Mouse (Mus musculus): Measurements from ENCODE around the gene Srxn1. TPM values are rescaled to one million over a fixed set of nuclear protein-coding genes. Genes with fewer than 3 reads are reported as not detected.

Gene Srxn1
- total RNA-seq, 2 experiments from 2014 or later: 547 to 673 TPM

DNA sequence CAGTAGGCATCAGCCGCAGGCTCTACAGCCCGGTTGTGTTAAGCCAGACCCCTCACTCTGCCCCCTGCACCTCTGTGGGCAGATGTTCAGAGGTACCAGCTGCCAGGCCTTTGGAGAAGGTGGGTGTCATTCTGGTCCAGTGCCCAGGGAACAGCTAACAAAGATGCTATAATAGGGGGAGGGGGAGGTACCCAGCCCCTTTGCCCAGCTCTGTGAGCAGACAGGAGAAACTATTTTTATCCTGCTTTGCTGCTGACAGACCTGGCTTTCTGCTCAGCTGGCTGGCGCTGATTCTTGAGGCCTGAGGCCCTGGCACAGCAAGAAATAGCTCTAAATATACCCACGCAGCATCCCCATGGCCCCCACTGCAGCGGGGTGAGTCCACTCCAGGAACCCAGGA lies 18.2 kb upstream of the Srxn1 start:
- no peak for DNase-seq (ENCODE audit: low spot score in 2 of 2)

DNA sequence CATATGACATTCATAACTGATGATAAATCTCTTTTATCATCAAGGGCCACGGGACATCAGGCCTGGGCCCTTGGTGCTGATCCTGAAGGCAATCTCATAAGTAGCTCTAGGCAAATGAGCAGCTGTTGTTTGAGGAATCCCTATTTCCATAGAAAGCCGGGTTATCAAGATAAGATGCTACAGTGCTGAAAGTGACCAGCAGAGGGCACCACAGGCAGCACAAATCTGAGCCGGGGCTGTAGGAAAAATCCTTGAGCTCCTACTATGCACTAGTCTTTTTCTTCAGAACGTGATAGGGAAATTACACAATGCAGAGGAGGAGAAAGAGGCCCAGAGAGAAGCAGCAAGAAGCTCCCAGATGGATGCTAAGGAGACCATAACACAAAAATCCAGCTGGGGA lies 16.2 kb upstream of the Srxn1 start:
- DNase-seq (ENCODE audit: low spot score in 2 of 2): peak; percentile 68 to 70

DNA sequence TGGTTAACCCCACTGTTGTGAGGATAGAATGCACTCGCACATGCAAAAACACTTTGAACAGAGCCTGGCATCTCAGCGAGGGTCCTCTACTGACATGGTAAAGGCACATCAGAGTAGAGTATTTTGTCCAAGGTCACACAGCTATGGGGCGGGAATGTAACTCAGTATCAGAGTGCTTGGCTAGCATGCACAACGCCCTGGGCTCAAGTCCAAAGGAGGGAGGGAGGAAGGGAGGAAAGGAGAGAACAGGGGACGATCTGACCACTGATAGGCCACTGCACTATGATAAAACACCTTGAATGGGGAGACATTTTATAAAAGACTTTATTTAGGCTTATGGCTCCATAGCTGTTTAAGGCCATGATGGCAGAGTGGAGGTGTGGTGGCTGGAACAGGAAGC lies 15.7 kb upstream of the Srxn1 start:
- DNase-seq (ENCODE audit: low spot score in 2 of 2): no peak

DNA sequence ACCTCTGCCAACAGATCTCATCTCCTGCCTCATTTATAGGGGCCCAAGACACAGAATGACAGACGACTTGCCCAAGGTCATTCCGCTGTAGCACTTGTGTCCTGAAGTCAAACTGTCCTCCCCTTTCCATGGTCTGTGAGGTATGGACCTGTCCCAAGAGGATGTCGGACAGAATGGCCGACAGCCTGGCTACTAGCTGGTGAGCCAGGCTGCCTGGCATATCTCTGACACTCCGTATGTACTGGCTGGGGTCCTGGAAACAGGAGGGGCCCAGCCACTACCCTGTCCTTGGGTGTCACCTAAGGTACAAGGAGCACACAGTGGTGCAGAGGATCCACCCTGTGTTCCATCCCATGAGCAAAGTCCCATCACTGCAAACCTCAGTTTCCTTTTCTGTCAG lies 14.8 kb upstream of the Srxn1 start:
- no peak for DNase-seq (ENCODE audit: low spot score in 2 of 2)

DNA sequence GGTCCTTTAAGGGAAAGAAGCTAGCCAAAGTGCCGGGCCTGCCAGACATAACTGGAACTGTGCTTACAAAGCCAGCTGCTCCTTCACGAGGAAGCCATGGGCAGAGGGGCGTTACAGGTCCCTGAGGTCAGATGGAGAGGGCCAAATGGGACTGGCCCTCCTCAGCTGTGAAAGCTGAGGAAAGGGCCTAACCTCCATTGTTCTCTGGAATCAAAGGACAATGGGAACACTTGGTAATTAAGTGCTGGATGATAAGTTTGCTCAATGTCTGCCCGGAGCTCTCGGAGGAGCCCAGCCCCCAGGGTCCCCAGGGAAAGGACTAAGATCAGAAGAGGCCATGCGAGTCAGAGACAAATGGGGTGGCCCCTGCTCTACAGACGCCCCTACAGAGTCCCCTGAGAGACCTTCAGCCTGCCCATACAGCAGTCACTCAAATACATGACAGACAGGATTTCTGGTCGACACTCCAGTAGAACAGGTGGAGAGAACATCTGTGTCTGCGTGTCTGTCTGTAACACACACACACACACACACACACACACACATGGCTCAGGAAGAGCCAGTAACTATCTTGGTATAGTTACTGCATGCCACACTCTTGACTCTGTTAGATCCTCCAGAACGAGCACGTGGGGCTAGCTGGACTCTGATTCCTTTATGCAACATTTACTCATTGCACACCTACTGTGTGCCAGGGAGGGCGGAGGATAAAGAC lies 13.8 kb upstream of the Srxn1 start:
- DNase-seq (ENCODE audit: low spot score in 2 of 2): no peak

DNA sequence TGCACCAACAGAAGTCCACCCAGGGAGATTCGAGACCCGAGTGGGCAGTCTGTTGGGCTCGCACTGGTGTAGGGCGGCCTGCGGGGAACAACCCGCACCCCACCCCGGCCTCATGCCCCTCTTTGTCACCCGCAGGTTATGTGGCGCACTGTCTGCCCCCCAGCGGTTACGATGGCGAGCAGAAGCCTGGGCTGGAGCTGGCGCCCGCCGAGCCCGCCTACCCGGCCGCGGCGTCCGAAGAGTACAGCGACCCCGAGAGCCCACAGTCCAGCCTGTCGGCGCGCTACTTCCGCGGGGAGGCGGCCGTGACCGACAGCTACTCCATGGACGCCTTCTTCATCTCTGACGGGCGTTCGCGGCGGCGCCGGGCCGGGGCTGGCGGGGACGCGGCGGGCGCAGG lies 12.4 kb upstream of the Srxn1 start:
- no peak for DNase-seq (ENCODE audit: low spot score in 2 of 2)

DNA sequence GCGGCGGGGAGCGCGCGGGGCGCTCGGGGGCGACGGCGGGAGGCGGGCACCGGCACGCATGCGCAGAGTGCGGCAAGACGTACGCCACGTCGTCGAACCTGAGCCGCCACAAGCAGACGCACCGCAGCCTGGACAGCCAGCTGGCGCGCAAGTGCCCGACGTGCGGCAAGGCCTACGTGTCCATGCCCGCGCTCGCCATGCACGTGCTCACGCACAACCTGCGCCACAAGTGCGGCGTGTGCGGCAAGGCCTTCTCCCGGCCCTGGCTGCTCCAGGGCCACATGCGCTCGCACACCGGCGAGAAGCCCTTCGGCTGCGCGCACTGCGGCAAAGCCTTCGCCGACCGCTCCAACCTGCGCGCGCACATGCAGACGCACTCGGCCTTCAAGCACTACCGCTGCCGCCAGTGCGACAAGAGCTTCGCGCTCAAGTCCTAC lies 11.9 kb upstream of the Srxn1 start:
- DNase-seq (ENCODE audit: low spot score in 2 of 2): peak; percentile 39 to 53

DNA sequence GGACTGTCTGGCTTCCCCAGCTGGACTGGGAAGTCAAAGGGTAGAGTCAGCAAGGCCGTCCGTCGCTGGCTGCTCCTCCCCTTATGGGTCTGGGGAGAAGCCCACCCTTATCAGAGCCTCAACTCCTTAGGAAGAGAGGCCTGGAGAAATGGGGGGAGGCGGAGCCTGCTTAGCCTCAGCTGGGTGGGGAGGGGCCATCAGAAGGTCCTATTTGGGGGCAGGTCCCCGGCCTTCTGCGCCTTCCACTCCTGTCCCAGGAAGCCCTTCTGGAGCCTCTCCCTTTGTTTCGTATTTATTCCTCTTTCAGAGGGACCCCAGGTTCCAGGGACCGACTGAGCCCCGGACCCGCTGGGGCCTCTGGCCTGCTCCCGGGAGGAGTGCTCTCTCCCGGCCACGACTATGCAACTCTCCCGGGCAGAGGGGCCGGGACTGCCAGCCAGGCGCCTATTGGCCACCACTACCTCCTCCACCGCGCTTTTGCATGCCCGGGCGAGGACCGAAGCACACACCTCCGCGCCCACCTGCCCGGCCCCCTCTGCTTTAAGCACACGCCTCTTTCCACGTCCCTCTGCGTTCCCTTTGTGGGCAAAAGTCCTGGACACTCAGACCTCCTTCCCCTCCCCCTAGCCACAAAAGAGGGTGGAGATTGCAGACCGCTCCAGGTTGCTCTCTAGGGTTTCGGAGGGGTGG lies 10.3 kb upstream of the Srxn1 start:
- DNase-seq (ENCODE audit: low spot score in 2 of 2): no peak

DNA sequence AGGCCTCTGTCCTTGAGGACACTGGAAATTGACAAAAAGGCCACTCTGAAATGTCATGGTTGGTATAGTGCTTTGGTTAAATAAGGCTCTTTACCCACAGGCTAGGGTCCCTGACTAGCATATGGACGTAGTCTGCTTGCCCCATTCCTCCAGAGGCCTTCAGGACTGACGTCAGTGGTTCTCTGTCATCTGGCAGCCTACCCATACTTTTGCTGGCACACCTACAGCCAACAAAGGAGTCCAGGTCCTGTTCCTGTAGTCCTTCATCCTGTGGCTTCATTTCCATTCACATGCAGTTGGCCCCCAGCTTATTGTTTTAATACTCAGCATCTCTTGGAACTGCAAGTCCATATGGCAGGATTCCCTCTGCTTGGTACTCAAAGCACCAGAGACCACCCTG lies 8.4 kb upstream of the Srxn1 start:
- DNase-seq (ENCODE audit: low spot score in 2 of 2): no peak

DNA sequence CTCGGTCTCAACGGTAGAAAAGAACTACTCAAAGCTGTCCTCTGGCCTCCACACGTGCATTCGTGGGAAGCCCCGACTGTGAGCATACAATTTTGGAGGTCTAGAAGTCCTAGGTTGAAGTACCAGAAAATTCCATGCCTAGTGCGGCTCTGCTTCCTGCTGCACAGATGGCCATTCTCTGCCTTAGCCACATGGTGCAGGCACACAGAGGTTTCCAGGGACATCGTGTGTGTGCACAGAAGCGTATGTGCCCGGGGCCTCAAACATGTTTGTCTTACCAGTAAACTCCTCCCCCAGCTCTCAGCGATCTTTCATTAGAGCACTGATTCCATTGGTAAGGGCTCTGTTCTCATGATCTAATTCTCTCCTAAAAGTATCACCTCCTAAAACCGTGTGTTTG lies 7.4 kb upstream of the Srxn1 start:
- no peak for DNase-seq (ENCODE audit: low spot score in 2 of 2)

DNA sequence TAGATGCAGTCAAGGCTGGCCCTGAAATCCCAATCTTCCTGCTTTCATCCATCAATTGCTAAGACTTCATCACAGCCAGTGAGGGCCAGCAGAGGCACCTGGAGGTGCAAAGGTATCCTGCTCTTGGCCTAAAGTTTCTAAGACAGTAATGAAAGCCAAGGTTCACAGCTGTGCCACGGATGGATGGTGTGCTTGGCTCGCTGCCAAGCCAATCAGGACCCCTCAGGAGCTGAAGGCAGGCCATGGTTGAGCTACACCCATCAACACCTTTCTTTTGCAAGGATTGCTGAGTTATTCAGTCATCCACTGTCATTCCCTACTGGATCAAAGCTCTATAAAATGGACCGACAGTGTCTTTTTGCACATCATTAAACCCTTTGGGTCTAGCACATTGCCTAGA lies 5.8 kb upstream of the Srxn1 start:
- DNase-seq (ENCODE audit: low spot score in 2 of 2): no peak

DNA sequence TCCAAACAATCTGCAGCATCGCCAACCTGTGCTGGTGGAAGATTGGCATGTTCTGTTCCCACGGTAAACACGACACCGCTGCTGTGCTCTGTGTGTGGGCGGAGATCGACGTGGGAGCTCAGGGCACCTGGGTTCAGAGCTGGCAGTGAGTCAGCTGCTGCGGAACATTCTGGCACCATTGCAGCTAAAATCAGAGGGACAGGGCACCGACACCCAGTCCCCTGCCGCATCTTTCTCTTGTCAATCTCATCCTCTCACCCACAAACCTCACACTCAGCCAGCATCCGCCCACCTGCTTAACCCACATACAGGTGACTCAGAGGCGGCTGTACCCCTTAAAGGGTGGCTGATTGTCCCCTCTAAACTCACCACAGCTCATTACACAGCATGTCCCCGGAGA lies 3.6 kb upstream of the Srxn1 start:
- DNase-seq (ENCODE audit: low spot score in 2 of 2): no peak

DNA sequence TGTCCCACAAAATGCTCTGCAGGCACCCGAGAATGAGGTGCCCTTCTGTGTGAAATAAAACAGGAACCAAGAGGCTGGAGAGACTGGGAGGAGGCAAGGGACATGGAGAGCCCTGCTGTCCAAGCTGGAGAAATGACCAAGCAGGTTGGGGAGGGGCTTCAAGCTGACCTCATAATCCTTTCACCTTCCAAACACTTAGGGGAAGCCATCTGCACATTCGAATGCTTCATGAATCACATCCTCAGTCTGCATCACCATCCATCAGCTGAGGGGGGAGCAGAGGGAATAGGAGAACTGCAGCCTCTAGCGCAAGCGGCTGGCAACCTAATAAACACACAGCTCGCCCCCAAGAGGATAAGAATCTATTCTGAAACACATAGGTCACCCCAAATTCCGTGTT lies 2.9 kb upstream of the Srxn1 start:
- no peak for DNase-seq (ENCODE audit: low spot score in 2 of 2)

DNA sequence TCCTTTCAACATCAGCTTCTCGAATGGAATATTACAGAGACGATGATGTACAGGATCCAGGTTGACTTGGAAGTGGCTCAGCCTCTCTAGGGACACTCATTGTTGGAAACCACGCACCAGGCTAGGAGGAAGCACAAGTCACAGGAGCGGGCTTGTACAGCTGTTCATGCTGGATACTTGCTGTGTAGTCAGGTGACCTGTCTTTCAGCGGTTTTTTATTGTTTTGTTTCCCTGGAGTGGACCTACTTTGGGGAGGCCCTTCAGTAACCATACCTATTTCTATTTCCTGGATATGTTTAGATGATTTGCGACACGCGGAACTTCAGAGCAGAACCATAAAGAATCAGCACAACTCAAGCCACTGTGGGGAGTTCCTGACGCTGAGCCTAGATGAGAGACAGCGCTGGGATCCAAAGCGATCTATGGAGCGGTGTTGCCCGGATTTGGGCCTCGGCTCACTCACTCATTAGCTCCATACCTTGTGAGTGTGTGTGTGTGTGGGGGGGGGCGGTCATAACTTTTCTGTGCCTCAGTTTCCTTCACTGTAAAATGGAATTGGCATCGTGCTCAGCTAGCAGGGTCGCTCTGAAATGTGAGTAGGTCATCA lies 502 bp upstream of the Srxn1 start:
- no peak for DNase-seq (ENCODE audit: low spot score in 2 of 2)

DNA sequence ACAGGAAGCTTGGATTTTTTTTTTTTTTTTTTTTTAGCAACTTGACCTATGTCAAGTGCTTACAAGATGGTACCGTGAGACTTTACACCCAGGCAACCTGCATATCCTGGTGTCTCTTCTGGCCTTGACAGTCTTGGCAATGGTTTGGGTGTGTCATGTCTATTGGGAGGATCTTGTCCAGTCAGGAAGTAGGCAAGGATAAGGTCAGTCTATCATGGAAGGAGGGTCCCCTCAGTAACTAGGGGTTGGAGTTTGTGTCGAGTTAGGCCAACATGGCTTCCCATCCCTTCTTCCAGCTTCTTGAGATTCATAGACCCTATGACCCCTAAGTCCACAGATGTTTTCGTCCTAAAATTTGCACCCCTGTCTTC lies 894 bp downstream of the Srxn1 start:
- DNase-seq (ENCODE audit: low spot score in 2 of 2): no peak

DNA sequence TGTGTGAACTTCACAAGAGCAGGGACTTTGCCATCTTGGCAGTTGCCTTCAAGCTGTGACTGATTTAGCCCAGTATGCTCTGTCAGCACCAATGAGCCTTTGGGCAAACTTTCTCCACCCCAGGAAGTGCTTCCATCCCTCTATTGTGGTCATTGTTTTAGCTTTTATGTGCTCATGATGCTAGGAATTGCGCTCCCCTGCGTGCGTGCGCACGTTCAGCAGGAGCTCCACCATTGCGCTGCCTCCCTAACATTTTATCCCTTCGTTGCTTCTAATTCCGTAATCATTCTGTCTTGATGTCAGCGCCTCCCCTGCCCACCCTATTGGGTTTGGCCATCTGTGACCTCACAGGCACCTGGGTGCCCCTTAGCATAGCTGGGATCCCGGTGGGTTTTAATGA lies 1.3 kb downstream of the Srxn1 start:
- no peak for DNase-seq (ENCODE audit: low spot score in 2 of 2)

DNA sequence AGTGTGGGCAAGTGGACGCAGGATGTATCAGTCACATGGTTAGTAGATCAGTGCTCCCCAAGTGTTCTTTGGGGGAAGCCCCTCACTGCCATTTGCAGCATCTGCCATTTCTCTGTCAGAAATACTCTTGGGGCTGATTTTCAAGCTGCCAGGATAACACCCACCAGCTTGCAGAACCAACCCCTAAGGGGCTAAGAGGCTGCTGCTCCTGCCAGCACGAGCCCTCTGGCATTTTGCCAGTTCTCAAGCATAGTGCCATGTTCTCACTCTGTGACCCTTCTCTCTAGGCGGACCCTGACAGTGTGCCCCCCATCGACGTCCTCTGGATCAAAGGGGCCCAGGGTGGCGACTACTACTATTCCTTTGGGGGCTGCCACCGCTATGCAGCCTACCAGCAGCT lies 3.4 kb downstream of the Srxn1 start:
- DNase-seq (ENCODE audit: low spot score in 2 of 2): no peak

DNA sequence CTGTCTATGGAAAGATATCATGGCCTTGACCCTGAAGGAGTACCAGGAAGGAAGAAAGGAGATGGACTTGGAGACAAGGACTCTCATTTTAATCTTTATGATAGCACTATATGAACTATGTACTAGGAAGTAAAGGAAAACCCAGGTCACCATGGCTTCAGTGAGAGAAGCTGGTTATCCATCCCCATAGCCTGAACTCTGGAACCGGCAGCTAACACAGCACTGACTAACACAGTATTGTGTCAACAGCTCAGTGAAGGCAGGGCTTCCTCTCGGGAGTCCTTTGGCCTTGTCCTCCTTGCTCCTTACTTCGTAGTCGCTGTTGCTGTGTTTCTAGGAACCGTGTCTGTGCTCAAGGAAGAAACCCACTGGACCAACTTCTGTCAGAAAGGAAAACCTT lies 4.1 kb downstream of the Srxn1 start:
- no peak for DNase-seq (ENCODE audit: low spot score in 2 of 2)

DNA sequence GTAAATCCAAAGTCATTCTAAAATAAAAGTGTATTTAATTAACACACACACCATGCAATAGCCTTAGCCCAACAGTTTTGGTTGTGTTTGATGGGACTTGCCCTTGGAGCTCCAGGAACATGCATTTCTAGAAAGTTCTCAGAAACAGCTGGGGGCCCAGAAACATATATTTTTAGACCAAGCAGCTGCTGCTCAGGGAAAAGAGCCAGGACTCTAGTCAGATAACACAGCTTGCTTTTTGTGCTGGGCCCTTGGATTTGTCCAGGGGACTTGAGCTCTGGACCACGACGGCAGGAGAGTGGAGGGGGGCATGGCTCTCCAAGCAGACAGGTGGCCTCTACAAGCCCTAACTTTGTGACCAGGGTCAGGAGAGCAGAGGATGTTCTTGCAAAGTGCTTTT lies 6.0 kb downstream of the Srxn1 start:
- DNase-seq (ENCODE audit: low spot score in 2 of 2): no peak

DNA sequence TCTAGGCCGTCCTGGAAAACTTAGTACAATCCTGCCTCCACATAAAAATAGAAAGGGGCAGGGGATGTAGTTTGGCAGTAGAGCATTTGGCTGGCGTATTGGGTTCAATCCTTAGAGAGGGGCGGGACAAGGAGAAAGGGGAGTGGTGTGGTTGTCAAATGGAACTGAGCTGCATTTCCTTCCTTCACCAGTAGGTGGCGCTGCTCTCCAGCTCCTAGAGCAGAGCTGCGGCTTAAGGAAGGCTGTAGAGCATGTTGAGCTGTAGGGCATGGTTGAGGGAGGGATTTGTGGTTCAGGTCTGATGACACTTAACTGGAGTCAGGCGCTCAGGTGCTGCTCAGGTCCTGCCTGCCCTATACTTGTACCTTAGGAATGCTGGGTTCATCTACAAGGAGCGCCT lies 6.6 kb downstream of the Srxn1 start:
- peak; percentile 93 to 94 for DNase-seq (ENCODE audit: low spot score in 2 of 2)

DNA sequence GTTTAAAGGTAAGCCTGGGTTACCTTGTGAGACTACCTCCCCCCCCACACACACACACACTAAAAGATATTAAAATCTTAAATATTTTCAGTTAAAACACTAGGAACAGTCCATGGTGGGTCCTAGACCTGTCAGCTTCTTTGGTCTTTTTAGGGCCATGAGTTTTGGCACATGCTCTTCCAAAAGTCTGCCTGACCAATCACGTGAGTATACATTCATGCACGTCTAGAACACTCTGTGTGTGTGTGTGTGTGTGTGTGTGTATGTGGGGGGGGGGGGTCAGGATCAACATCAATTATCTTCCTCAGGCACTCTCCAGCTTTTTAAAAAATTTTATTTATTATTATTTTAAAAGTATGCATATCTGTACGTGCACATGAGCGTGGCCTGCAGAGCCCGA lies 7.2 kb downstream of the Srxn1 start:
- no peak for DNase-seq (ENCODE audit: low spot score in 2 of 2)

DNA sequence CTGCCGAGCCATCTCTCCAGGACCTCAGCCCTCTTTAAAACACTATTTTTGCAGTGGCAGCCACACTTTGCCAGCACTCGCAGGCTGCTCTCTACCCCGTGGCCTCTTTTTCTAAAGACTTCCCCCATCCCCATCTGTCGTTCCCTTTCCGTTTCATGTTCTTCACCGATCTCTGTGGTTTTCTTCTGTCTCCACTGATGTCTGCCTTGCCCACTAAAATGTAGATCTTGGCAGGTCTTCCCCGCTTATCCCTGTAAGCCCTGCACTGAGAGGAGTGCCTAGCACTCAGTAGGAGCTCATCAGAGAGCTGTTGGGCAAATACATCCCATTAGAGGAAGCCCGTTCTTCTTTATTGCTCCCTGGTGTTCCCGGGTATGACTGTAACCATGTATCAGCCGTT lies 7.7 kb downstream of the Srxn1 start:
- no peak for DNase-seq (ENCODE audit: low spot score in 2 of 2)

Data from adrenal gland, adult 18-20 months (tissue).